Mouse (Mus musculus) small intestine, adult 2 months (tissue): ENCODE data around the gene Tctn1. TPM values are rescaled to one million over a fixed set of nuclear protein-coding genes. Genes with fewer than 3 reads are reported as not detected.

ENCODE experiments used
- H3K27ac ChIP-seq: fragments of 200-500 bp; 2 replicates; pipeline ENCODE4 v1.5.1; 2012; ENCODE audit warnings: low read depth, low read length, control low read depth, inconsistent platforms; ENCODE audit not compliant: insufficient read depth
- H3K27me3 ChIP-seq: fragments of 200-500 bp; 2 replicates; pipeline ENCODE4 v1.6.1; 2012; ENCODE audit warnings: mild to moderate bottlenecking, moderate library complexity, low read length, inconsistent platforms; ENCODE audit not compliant: control insufficient read depth, insufficient read depth
- H3K36me3 ChIP-seq: fragments of 200-500 bp; 2 replicates; pipeline ENCODE4 v1.6.1; 2012; ENCODE audit warnings: mild to moderate bottlenecking, low read length, control low read depth, inconsistent platforms; ENCODE audit not compliant: control insufficient read depth, insufficient read depth
- H3K4me1 ChIP-seq: fragments of 200-500 bp; 2 replicates; pipeline ENCODE4 v1.6.1; 2012; ENCODE audit warnings: low read length, inconsistent platforms, mixed read lengths; ENCODE audit not compliant: control insufficient read depth, insufficient read depth, insufficient read length
- H3K4me3 ChIP-seq: fragments of 200-500 bp; 2 replicates; pipeline ENCODE4 v1.5.1; 2012; ENCODE audit warnings: low read depth, mild to moderate bottlenecking, control low read depth, inconsistent platforms, low read length, moderate library complexity
- CTCF ChIP-seq: fragments of 200-500 bp; IDR thresholded peaks from 2 replicates; pipeline ENCODE4 v1.5.1; 2012; ENCODE audit warnings: low read depth, mild to moderate bottlenecking, control low read depth, inconsistent platforms, low read length, moderate library complexity, mixed read lengths; ENCODE audit not compliant: insufficient replicate concordance, insufficient read length; ENCODE audit errors: extremely low read depth
- POLR2A ChIP-seq: fragments of 200-500 bp; IDR thresholded peaks from 2 replicates; pipeline ENCODE4 v1.6.1; 2012; ENCODE audit warnings: low read depth, mild to moderate bottlenecking, control low read depth, inconsistent platforms, low read length, moderate library complexity
- WGBS: fragments of 180-500 bp; shearing (Covaris S2); methylation state at CpG from one replicate; pipeline ENCODE4 v1.1.7; 2018; 5-methylcytosine and 5-hydroxymethylcytosine counted together
- polyA plus RNA-seq: library from polyadenylated mRNA; depleted of rRNA; stranded (reverse); fragments of >200 nt; gene quantifications from 2 replicates; pipeline ENCODE4 v1.2.3, GENCODE M21; 2012

Gene Tctn1
- polyA plus RNA-seq, 1 experiment, result 12.5 TPM

GRCm38 (mm10) chr5:122285029-122285766 is 20.9 kb upstream of the Tctn1 start:
- H3K4me3 ChIP-seq, result peak overlapping the region; percentile 88
- H3K4me1 ChIP-seq, result peaks cover 38% of the 10 kb centered on the region; the same call in 1 of the 2 replicates
- H3K27ac ChIP-seq, result peak overlapping the region; percentile 71
- WGBS, result 1% methylated on average over 34 of the region's 34 CpGs
- H3K36me3 ChIP-seq, result peaks cover 1% of the 10 kb centered on the region; the same call in 1 of the 2 replicates
- no peaks in the 10 kb centered on the region for H3K27me3 ChIP-seq
- peak; percentile 20; the same call in 1 of the 2 replicates for TF ChIP-seq POLR2A
- TF ChIP-seq CTCF, result no peak

- peak within 1 kb of the TSS; percentile 71 for H3K27ac ChIP-seq
- peak within 1 kb of the TSS; percentile 88 for H3K4me3 ChIP-seq
- no peaks in the 10 kb centered on the region for H3K27me3 ChIP-seq
- H3K4me1 ChIP-seq, result peaks cover 41% of the 10 kb centered on the region; the same call in 1 of the 2 replicates
- WGBS, result under 1% methylated on average over 114 of the region's 114 CpGs
- no peak for TF ChIP-seq CTCF
- TF ChIP-seq POLR2A, result peak; percentile 81
- H3K36me3 ChIP-seq, result peaks cover 1% of the 10 kb centered on the region; the same call in 1 of the 2 replicates
These were observed 20.1 kb upstream of the Tctn1 start, which contains the start of gene Pptc7 for GRCm38 (mm10) chr5:122284183-122285028. Gene Pptc7 (plus strand): TSS chr5:122284365.

- Histone ChIP-seq H3K36me3 (peaks cover 1% of the 10 kb centered on the region; the same call in 1 of the 2 replicates), H3K27ac (peak overlapping the region; percentile 42; the same call in 1 of the 2 replicates), H3K4me1 (peaks cover 38% of the 10 kb centered on the region; the same call in 1 of the 2 replicates), H3K4me3 (no peak overlapping the region), H3K27me3 (no peaks in the 10 kb centered on the region)
- TF ChIP-seq CTCF (no peak), POLR2A (no peak)
- WGBS, result 19% methylated on average over 2 of the region's 2 CpGs
These were observed 19.5 kb upstream of the Tctn1 start for GRCm38 (mm10) chr5:122283828-122284182.

GRCm38 (mm10) chr5:122280827-122281462 is 16.7 kb upstream of the Tctn1 start:
- 15% methylated on average over 19 of the region's 19 CpGs for WGBS
- Histone ChIP-seq H3K27me3 (no peaks in the 10 kb centered on the region), H3K4me3 (peak overlapping the region; percentile 21; the same call in 1 of the 2 replicates), H3K4me1 (peaks cover 20% of the 10 kb centered on the region; the same call in 1 of the 2 replicates), H3K27ac (peak overlapping the region; percentile 98), H3K36me3 (no peaks in the 10 kb centered on the region)
- TF ChIP-seq CTCF (no peak), POLR2A (no peak; the same call in 1 of the 2 replicates)

DNA sequence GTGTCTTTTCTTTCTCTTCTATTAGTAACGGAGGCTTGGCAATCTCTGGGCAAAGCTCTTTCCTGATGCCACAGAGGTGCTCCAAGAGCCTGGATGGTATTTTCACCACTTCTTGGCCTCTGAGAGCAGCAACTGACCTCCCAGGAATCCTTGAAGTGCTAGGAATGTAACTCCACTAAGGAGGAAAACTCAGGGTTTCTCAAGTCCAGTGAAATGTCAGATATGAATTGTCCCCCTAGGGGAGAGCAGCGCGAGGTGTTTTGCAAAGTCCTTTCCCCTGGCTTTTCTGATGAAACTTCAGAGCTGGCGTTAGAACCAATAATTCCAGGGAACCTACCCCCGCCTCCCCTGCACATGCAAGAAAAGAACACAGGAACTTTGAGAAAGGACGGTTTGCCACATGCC is 16.2 kb upstream of the Tctn1 start:
- H3K4me3 ChIP-seq, result peak overlapping the region; percentile 21; the same call in 1 of the 2 replicates
- peaks cover 21% of the 10 kb centered on the region; the same call in 1 of the 2 replicates for H3K4me1 ChIP-seq
- no peaks in the 10 kb centered on the region for H3K36me3 ChIP-seq
- TF ChIP-seq POLR2A (no peak), CTCF (no peak)
- WGBS, result 17% methylated on average over 6 of the region's 6 CpGs
- H3K27ac ChIP-seq, result peak overlapping the region; percentile 98
- no peaks in the 10 kb centered on the region for H3K27me3 ChIP-seq

- TF ChIP-seq CTCF, result no peak
- TF ChIP-seq POLR2A, result no peak
- H3K4me1 ChIP-seq, result peaks cover 26% of the 10 kb centered on the region; the same call in 1 of the 2 replicates
- peak overlapping the region; percentile 98 for H3K27ac ChIP-seq
These were observed 15.7 kb upstream of the Tctn1 start for GRCm38 (mm10) chr5:122279799-122280421.

More at GRCm38 (mm10) chr5:122279799-122280421, 15.7 kb upstream of the Tctn1 start:
- Histone ChIP-seq H3K27me3 (no peaks in the 10 kb centered on the region), H3K4me3 (no peak overlapping the region), H3K36me3 (no peaks in the 10 kb centered on the region)
- 24% methylated on average over 12 of the region's 12 CpGs for WGBS
